Mouse (Mus musculus) heart, postnatal 14 days (tissue): ENCODE measurements at regions not wholly inside any gene's neighbourhood (a gene's known extent, or its start where the extent isn't known, plus 50 kb on each side); places are given as distances from the start of the nearest gene placed in this dataset.

Source experiments
- DNase-seq, 2 experiments: peaks; one replicate each; pipeline ENCODE4 v3.0.0; 2021 to 2022
- intact Hi-C: fragments of 180-260 bp; cut with DNase I; formaldehyde crosslinking; loops from one replicate; pipeline ENCODE4 v1.15.1; 2025

- intact Hi-C loops = no loop called here
- no peak for DNase-seq
Measured at GRCm38 (mm10) chr8:23580701-23581100, 1145.0 kb downstream of the Adam3 start.
